Mouse (Mus musculus) G1E (cell line): ENCODE measurements at regions not wholly inside any gene's neighbourhood (a gene's known extent, or its start where the extent isn't known, plus 50 kb on each side); places are given as distances from the start of the nearest gene placed in this dataset.

ENCODE experiments used
- ATAC-seq: 2 replicates; pipeline ENCODE4 v1.8.0; 2016; ENCODE audit warnings: mild to moderate bottlenecking; ENCODE audit not compliant: insufficient number of reproducible peaks, poor library complexity, low FRiP score, severe bottlenecking; ENCODE audit errors: extremely low read depth
- DNase-seq: peaks from one replicate; pipeline ENCODE4 v3.0.0; 2012; ENCODE audit warnings: low spot score
- H3K27me3 ChIP-seq: 2 replicates; pipeline ENCODE4 v1.6.1; 2012; ENCODE audit warnings: mild to moderate bottlenecking, low read length, inconsistent platforms; ENCODE audit not compliant: insufficient read depth
- H3K36me3 ChIP-seq: replicated peaks from 2 replicates; pipeline ENCODE3; 2012; ENCODE audit warnings: mild to moderate bottlenecking, inconsistent platforms
- H3K4me1 ChIP-seq: 2 replicates; pipeline ENCODE4 v1.6.1; 2012; ENCODE audit warnings: low read depth, low read length, inconsistent platforms, mixed read lengths; ENCODE audit not compliant: insufficient read depth
- H3K4me3 ChIP-seq: 2 replicates; pipeline ENCODE4 v1.5.1; 2012; ENCODE audit warnings: low read depth, mild to moderate bottlenecking, inconsistent platforms, low read length, moderate library complexity, mixed read lengths
- H3K9me3 ChIP-seq: replicated peaks from 2 replicates; pipeline ENCODE4 v1.6.1; 2012; ENCODE audit warnings: inconsistent platforms
- CTCF ChIP-seq: IDR thresholded peaks from 2 replicates; pipeline ENCODE4 v1.5.1; 2012; ENCODE audit warnings: low read depth, low read length, inconsistent platforms, mixed read lengths
- GATA1 ChIP-seq: IDR thresholded peaks from 2 replicates; pipeline ENCODE4 v1.6.1; 2012; ENCODE audit warnings: borderline replicate concordance, low read length, inconsistent platforms, mixed read lengths
- GATA2 ChIP-seq: IDR thresholded peaks from 2 replicates; pipeline ENCODE4 v1.6.1; 2012; ENCODE audit warnings: low read depth, low read length, inconsistent platforms, borderline replicate concordance
- POLR2AphosphoS5 ChIP-seq: IDR thresholded peaks from 2 replicates; pipeline ENCODE4 v1.6.1; 2012; ENCODE audit warnings: low read depth, low read length, inconsistent platforms; ENCODE audit not compliant: insufficient replicate concordance
- TAL1 ChIP-seq: conservative IDR thresholded peaks from 2 replicates; pipeline ENCODE4 v1.6.1; 2012; ENCODE audit warnings: low read depth, low read length, inconsistent platforms, mixed read lengths

DNA sequence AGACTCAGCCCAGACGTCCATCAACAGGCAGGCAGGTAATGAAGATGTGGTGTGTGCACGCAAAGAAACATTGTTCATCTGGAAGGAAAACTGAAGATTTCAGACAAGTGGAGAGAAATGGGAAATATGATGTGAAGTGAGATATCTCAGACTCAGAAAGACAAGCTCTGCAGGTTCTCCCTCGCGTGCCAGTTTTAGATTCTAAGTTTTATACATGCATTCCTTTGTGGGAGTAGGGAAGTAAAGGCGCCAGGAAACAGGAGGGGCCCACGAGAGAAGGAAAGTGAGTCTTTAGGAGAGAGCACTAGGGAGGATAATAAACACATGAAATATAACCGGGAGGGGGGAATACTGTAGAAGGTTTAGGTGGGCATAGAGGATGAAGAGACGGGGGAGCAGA lies 223.7 kb downstream of the Ptpru start:
- H3K27me3 ChIP-seq: no peaks in the 10 kb centered on the region; the same call in 1 of the 2 replicates
- no peaks in the 10 kb centered on the region for H3K36me3 ChIP-seq
- no peaks in the 10 kb centered on the region for H3K9me3 ChIP-seq
- H3K4me1 ChIP-seq: no peaks in the 10 kb centered on the region
- ATAC-seq: no peak
- no peak for TF ChIP-seq POLR2AphosphoS5
- TF ChIP-seq TAL1: no peak
- TF ChIP-seq CTCF: no peak
- no peak for TF ChIP-seq GATA2
- TF ChIP-seq GATA1: no peak
- H3K4me3 ChIP-seq: no peak overlapping the region
- no peak for DNase-seq

DNA sequence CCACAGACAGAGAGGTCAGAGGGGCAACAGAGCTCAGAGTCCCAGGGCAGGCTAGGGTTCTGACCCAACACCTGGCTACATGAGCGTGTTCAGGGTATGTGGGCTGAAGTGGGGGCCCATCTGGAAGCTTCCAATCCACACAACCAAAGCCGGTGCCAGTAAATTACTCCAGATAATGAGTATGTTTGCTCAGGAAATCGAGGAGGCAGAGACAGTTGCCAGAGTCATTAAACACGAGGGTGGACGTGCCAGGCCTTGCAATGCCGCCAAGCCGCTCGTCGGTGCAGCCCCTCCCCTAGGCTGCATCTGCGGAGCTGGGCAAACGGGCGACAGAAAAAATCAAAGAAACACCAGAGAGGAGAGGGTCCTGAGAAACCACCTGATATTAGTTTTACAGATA lies 222.5 kb downstream of the Ptpru start:
- DNase-seq (no peak), ATAC-seq (no peak)
- Histone ChIP-seq H3K9me3 (no peaks in the 10 kb centered on the region), H3K4me3 (no peak overlapping the region), H3K27me3 (no peaks in the 10 kb centered on the region; the same call in 1 of the 2 replicates), H3K36me3 (no peaks in the 10 kb centered on the region), H3K4me1 (no peaks in the 10 kb centered on the region)
- TF ChIP-seq GATA2: no peak
- TF ChIP-seq TAL1: no peak
- TF ChIP-seq GATA1: no peak
- no peak for TF ChIP-seq POLR2AphosphoS5
- TF ChIP-seq CTCF: no peak

- Histone ChIP-seq H3K9me3 (no peaks in the 10 kb centered on the region), H3K36me3 (no peaks in the 10 kb centered on the region), H3K4me1 (no peaks in the 10 kb centered on the region), H3K4me3 (no peak overlapping the region), H3K27me3 (peaks cover 5% of the 10 kb centered on the region; the same call in 1 of the 2 replicates)
- ATAC-seq (no peak), DNase-seq (no peak)
- TF ChIP-seq CTCF (no peak), GATA1 (no peak), GATA2 (no peak), POLR2AphosphoS5 (no peak), TAL1 (no peak)
Observed at GRCm38 (mm10) chr4:131638105-131638504, 200.0 kb downstream of the Ptpru start.

GRCm38 (mm10) chr4:131656034-131656433 lies 182.1 kb downstream of the Ptpru start:
- no peaks in the 10 kb centered on the region for H3K9me3 ChIP-seq
- H3K4me3 ChIP-seq: no peak overlapping the region
- no peak for DNase-seq
- no peak for ATAC-seq
- H3K27me3 ChIP-seq: 0 out of 2 replicates have a peak, but pooled peaks cover 2% of the 10 kb centered on the region
- no peaks in the 10 kb centered on the region for H3K4me1 ChIP-seq
- no peaks in the 10 kb centered on the region for H3K36me3 ChIP-seq
- TF ChIP-seq GATA1: no peak
- TF ChIP-seq POLR2AphosphoS5: no peak
- TF ChIP-seq TAL1: no peak
- TF ChIP-seq GATA2: no peak
- no peak for TF ChIP-seq CTCF

DNA sequence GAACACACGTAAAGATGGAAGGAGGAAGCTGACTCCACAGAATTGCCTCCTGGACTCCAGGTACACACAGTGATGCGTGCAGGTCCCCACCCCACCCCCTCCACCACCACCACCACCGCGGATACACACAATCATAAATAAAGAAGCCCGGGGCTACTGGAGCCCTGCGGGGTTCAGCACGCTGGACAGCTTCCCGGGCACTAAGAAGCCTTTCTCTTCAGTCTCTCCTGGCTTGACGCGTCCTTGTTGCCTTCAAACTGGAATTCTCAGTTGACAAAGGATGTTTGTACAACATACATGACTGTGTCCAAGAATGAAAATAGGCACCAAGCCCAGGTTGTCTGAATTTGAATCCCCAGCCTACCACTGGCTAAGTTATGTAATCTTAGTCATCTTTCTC lies 180.2 kb downstream of the Ptpru start:
- ATAC-seq: no peak
- no peaks in the 10 kb centered on the region for H3K36me3 ChIP-seq
- H3K9me3 ChIP-seq: no peaks in the 10 kb centered on the region
- TF ChIP-seq CTCF (no peak), POLR2AphosphoS5 (no peak), GATA2 (no peak), TAL1 (no peak), GATA1 (no peak)
- H3K4me3 ChIP-seq: no peak overlapping the region
- H3K4me1 ChIP-seq: no peaks in the 10 kb centered on the region
- no peaks in the 10 kb centered on the region for H3K27me3 ChIP-seq
- DNase-seq: no peak

DNA sequence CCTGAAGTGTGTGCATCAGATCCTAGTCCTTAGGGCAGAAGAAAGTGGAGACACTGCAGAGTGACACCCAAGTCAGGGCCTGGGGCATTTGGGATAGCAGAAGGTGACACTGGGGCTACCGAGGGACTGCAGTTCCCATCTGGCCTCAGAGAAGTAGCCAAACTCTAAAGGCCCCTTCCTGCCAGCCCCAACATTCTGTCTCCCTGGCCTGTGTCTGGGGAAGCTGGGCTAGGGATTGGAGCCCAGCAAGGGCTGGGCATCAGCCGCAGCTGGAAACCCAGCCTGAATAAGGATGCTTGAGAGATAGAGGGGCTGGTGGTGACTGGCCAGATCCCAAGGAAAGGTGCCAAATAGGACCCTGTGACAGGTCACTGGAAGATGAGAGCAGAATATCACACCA lies 177.2 kb downstream of the Ptpru start:
- Histone ChIP-seq H3K4me1 (no peaks in the 10 kb centered on the region), H3K36me3 (no peaks in the 10 kb centered on the region), H3K9me3 (no peaks in the 10 kb centered on the region), H3K27me3 (no peaks in the 10 kb centered on the region), H3K4me3 (no peak overlapping the region)
- no peak for TF ChIP-seq TAL1
- no peak for TF ChIP-seq GATA2
- no peak for TF ChIP-seq GATA1
- TF ChIP-seq POLR2AphosphoS5: no peak
- TF ChIP-seq CTCF: no peak
- no peak for DNase-seq
- ATAC-seq: no peak

DNA sequence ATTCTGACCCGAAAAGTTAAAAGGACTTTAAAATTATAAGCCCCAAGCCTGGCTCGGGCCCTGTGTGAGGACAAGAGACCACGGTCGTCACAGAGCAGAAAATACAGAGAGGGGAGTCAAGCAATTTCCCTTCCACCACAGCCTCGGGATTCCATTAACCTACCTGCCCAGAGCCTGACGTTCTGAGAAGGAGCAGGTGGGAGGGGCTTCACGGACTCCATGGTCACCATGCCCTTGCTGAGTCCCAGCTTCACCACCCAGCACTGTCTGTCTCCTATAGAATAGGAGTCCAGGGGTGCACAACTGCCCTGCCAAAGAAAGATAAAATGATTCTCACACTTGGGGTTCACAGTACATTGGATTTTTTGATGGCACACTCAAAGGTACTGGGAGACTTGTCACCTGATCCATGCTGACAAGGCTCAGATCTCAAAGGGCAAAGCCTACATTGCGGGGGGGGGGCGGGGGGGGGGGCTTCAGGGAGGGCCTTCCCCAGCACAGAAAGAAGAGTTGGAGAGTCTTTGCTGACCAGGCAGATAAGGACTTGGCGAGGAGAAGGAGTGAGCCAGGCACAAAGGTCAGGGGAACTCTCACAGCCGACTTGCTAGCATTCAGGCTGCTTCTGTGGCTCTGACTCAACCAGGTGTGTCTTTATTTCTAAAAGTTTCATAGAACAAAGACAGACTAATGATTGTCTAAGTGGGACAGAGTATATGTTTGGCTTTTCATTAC lies 166.1 kb downstream of the Ptpru start:
- H3K4me1 ChIP-seq: no peaks in the 10 kb centered on the region
- H3K9me3 ChIP-seq: no peaks in the 10 kb centered on the region
- ATAC-seq (no peak), DNase-seq (no peak)
- no peak for TF ChIP-seq GATA1
- TF ChIP-seq GATA2: no peak
- TF ChIP-seq CTCF: no peak
- TF ChIP-seq TAL1: no peak
- TF ChIP-seq POLR2AphosphoS5: no peak
- H3K36me3 ChIP-seq: no peaks in the 10 kb centered on the region
- no peak overlapping the region for H3K4me3 ChIP-seq
- H3K27me3 ChIP-seq: peaks cover 4% of the 10 kb centered on the region; the same call in 1 of the 2 replicates
